Mouse (Mus musculus): ENCODE results near the gene Sytl5.

Gene Sytl5

DNA sequence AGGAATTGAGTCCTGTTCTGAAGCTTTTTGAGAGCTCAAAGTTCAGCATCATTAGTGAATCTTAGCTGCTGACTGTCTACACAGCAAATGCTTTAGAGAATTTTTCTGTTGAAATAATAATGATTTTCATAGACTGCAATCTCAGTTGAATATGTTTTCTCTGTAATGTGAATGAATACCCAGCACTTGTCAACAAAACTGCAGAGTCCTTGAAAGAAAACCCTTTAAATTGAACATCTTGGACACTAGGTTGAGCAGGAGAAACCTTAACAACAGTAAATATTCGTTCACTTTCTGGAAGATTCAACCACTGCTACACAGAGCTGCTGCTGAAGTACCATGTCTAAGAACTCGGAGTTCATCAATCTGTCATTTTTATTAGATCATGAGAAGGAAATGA lies at the start of gene Sytl5:
TSS of gene Sytl5 (plus strand) at position 301 of the 400 bp plus-strand sequence.
- DNase-seq (ENCODE audit: low spot score) = no peak

- DNase-seq (ENCODE audit: low spot score) = no peak
Observed at GRCm38 (mm10) chrX:9846628-9847027, 38.8 kb upstream of the Sytl5 start, which contains the start of gene Hypm. Hypm (plus strand) TSS chrX:9846928.

GRCm38 (mm10) chrX:9849403-9849802 lies 36.0 kb upstream of the Sytl5 start, which contains the start of gene H2al3:
H2al3 (plus strand) TSS chrX:9849703.
- DNase-seq (ENCODE audit: low spot score) = no peak

DNA sequence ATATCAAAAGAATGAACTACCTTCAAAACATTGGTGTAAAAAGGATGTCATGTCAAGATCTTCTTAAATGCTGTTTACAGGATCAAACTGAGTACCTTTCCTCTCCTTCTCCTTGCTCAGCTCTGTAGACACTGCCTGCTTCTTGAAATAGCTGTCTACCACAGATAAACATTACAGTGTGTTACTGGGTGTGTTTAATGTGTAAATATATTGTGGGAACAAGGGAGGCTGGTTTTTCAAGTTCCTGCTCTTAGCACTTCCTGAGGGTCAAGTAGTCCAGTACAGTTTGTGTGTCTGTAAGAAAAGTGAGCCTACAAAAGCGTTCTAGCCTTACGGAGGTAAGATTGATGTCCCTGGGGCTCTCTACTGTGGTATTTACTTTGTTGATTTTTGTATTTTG lies 23.6 kb upstream of the Sytl5 start:
- DNase-seq (ENCODE audit: low spot score) = no peak

GRCm38 (mm10) chrX:9875519-9875918 lies 9.9 kb upstream of the Sytl5 start:
- no peak for DNase-seq (ENCODE audit: low spot score)

DNA sequence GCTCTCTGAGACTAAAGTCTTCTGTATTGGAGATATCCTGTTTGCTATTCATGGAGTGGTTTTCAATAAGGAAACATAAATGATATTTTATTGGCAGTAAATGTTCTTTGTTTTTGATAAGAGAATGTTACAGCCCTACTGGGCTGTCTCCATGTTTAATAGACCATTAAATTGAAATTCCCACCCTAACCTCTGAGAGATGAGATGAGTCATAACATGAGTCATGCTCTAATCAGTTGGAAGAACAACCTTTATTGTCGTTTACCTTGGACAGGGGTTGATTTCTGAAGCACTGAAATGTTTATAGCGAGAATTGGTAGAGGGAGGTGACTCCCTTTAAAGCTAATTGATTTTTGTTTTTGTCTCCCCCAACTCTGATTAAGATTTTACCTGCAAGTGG lies 24.1 kb downstream of the Sytl5 start:
- no peak for DNase-seq (ENCODE audit: low spot score)

DNA sequence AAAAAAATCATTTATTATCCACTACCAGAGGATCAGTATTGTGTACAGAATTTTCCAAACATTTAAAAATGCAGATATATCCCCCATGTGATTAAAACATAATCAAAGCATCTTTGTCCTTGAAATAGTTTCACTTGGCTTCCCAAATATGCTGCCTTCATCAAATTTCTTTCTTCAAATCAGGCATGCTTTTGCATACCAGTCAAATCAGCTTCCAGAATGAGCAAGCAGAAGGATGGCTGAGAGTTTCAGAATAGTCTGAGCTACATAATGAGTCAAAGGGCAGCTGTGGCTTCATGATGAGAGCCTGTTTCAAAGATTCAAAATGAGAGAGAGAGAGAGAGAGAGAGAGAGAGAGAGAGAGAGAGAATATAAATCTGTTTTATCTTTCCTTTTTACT lies 48.4 kb downstream of the Sytl5 start:
- no peak for DNase-seq (ENCODE audit: low spot score)

DNA sequence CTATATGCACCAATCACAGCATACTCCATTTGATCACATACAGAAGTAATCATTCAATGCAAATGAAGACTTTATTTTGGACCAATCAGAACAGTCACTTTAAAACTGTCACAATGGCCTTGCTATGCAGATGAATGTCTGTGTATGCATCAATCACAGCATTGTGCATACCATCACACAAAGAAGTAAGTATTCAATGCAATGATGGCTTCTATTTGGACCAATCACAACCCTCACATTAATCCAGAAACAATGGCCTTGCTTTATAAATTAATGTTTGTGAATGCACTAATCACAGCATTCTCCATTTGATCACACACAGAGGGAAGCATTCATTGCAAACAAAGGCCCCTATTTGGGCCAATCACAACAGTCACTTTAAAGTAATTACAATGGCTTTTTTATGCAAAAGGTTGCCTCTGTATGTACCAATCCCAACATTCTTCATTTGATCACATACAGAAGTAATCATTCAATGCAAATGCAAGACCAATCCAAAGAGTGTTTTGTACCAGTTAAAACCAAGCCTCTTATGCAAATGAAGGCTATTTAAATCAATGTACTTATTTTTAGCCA lies 98.8 kb downstream of the Sytl5 start:
- no peak for DNase-seq (ENCODE audit: low spot score)

DNA sequence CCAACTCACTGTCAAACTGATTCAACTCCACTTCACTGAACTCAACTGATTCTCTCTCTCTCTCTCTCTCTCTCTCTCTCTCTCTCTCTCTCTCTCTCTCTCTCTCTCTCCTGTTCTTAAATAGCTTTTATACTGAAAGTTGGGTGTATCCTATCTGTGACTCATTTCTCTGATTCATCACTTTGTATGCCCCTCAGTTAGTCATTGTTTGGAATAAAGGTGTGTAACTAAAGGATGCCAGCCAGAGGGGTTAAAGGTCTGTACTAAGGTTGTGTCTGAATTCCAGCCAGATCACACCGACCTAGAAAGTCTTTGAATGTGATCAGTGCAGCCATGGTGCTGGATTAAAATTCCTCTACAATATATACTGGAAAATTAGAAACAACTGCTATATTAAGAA lies 115.3 kb downstream of the Sytl5 start:
- DNase-seq (ENCODE audit: low spot score) = no peak

DNA sequence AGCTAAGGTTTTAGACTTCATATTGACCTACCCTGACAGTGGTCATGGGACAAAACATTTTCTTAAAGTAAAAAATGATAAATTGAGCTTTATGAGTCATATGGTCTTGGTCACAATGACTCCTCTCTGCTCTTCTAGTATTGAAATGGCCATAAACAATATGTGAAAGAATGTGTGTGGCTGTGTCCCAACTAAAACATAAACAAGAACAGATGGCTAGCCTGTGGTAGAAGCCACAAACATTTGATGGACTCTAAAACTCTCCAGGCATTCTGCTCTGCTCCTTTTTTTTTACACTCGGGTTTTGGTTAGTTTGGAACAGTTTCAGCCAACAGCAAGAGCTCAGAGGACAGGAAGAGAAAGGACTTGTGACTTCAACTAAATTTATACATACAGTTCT lies 120.5 kb downstream of the Sytl5 start:
- no peak for DNase-seq (ENCODE audit: low spot score)

DNA sequence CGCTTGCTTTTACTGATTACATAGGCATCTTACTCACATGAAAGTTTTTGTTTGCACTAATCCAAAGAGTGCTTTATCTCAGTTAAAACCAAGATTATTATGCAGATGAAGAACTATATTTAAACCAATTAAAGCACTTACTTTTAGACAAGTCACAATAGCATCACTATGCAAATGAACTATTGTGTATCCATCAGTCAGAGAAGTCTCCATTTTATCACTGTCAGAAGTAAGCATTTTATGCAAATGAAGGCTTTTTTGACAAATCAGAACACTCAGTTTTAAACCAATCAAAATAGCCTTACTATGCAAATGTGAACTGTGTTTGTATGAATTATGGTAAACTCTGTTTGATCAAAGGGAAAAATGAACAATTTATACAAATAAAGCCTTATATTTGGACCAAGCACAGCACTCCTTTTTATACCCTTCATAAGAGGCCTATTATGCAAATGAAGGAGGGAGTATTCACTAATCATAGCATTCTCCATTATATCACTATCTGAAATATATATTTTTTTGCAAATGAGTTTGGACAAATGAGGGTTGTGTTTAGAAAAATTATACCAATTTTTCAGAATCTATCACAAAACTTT lies 122.4 kb downstream of the Sytl5 start:
- DNase-seq (ENCODE audit: low spot score) = no peak

DNA sequence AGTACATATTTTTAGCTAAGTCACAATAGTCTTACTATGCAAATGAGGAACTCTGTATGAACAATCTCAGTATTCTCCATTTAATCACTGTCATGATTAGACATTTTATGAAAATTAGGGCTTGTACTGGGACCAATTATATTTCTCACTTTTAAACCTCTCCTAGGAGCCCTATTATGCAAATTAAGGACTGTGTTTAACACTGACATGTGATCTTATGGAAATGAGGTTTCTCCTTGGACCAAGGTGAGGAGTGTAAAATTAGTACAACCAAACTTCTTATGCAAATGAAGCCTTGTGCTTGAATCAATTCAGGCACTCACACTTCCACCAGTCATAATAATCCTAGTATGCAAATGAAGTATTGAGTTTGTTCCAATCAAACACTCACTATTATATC lies 124.8 kb downstream of the Sytl5 start:
- no peak for DNase-seq (ENCODE audit: low spot score)

DNA sequence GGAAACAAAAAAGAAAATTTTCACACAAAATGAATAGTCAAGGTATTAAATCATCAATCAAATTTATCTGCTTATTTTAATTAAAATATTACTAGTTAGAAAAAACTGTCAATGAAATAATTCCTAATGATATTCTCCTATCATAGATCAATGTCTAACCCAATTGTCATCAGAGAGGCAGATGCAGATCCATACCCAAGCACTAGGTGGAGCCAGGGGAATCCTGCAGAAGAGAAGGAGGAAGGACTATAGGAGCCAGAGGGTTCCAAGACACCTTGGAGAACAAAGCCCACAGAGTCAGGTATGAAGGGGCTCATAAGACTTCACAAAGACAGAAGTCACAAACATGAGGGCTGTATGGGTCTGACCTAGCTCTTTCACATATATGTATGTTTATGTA lies 149.2 kb downstream of the Sytl5 start:
- no peak for DNase-seq (ENCODE audit: low spot score)

All from testis, postnatal 14 days (tissue).